Mouse (Mus musculus): Measurements from ENCODE around the gene D630039A03Rik. TPM values are rescaled to one million over a fixed set of nuclear protein-coding genes. Genes with fewer than 3 reads are reported as not detected.

Gene D630039A03Rik
- polyA plus RNA-seq (2015; fragmentation: Nextera tagmentation; extraction: Ambion mirVana), result 11.9 and 13.8 TPM in 2 replicates

DNA sequence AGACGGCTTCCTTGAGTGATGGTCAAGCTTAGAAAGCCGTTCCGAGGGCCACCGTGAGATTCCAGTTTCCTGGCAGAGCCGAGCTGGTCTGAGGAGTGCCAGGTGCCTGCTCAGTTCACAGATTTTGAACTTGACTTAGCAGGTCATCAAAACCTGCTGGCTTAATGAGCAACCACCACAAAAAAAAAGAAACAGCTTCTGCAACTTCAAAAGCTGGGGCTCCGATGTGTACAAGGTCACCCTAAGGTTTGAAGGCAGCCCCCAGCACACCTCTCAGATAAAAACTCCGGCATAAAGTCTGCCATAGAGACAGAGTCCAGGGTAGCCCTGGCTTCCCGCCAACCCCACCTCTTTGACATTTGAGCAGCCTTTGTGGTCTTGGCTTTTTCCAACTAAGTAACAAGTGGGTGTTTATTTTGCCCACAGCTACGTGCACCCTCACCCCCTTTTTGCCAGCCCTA, at the start of gene D630039A03Rik:
TSS of gene D630039A03Rik (minus strand) at position 97 of the 461 bp plus-strand sequence.
- peaks cover 13% of the 10 kb centered on the region; the same call in 1 of the 2 replicates for H3K4me1 ChIP-seq (ENCODE audit: control insufficient read depth, insufficient read depth, low read length)
- peak within 1 kb of the TSS; percentile 92 for H3K27ac ChIP-seq (ENCODE audit: low read length)
- H3K9me3 ChIP-seq (replicated peaks; ENCODE audit: control insufficient read depth, low read length), result no peaks in the 10 kb centered on the region
- peak within 1 kb of the TSS; percentile 45 for H3K4me3 ChIP-seq (replicated peaks; ENCODE audit: low read length)
- H3K9ac ChIP-seq (ENCODE audit: low read length), result peak within 1 kb of the TSS; percentile 72
- WGBS, result 11% methylated on average over 9 of the region's 9 CpGs
- H3K36me3 ChIP-seq (ENCODE audit: control insufficient read depth, insufficient read depth, low read length), result no peaks in the 10 kb centered on the region
- peak within 1 kb of the TSS; percentile 50 for H3K4me2 ChIP-seq (ENCODE audit: low read depth, low read length)
- peak; percentile 76 for ATAC-seq (ENCODE audit: insufficient read depth, low FRiP score)
- H3K27me3 ChIP-seq (ENCODE audit: control insufficient read depth, insufficient read depth, low read length), result no peaks in the 10 kb centered on the region

DNA sequence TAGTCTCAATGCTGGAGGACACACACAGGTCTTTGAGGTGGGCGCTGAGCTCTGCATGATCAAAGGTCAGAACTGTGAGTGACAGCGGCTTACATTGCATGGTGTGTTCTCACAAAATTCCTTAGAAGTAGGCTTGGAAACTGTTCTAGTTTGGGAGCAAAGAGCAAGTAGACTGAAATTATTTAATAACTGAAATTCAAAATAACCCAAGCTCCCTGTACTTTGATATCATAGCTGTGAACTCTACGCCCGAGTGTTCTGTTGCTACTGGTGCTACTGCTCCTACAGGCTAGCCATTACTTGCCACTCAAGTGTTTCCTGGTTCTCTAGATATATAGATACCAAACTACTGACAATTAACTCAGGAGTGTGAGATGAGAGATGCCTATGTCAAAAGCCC, 49.4 kb upstream of the D630039A03Rik start:
- Histone ChIP-seq H3K4me2 (ENCODE audit: low read depth, low read length) (no peak overlapping the region), H3K27me3 (ENCODE audit: control insufficient read depth, insufficient read depth, low read length) (no peaks in the 10 kb centered on the region), H3K9me3 (replicated peaks; ENCODE audit: control insufficient read depth, low read length) (no peaks in the 10 kb centered on the region), H3K4me1 (ENCODE audit: control insufficient read depth, insufficient read depth, low read length) (no peaks in the 10 kb centered on the region), H3K27ac (ENCODE audit: low read length) (no peak overlapping the region), H3K36me3 (ENCODE audit: control insufficient read depth, insufficient read depth, low read length) (no peaks in the 10 kb centered on the region), H3K4me3 (replicated peaks; ENCODE audit: low read length) (no peak overlapping the region), H3K9ac (ENCODE audit: low read length) (no peak overlapping the region)
- no peak for ATAC-seq (ENCODE audit: insufficient read depth, low FRiP score)
- 88% methylated on average over 4 of the region's 4 CpGs for WGBS

DNA sequence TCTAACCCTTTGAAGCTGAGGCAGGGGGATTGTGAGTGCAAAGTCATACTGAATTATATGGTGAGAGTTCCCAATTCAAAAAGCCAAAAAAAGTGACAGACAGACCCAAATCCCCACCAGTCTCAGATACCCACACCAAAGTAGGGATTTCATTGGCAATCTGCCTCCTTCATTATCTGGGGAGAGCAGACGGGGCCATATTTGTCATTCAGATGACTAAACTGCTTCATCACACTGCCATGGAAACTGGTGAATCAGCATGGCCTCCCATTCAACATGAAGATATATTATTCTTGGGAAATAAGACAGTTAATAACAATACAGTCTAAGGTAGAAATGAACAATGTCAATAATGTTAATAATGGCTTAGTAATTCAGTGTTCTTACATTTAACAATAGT, 48.0 kb upstream of the D630039A03Rik start:
- Histone ChIP-seq H3K36me3 (ENCODE audit: control insufficient read depth, insufficient read depth, low read length) (no peaks in the 10 kb centered on the region), H3K4me2 (ENCODE audit: low read depth, low read length) (no peak overlapping the region), H3K4me3 (replicated peaks; ENCODE audit: low read length) (no peak overlapping the region), H3K9me3 (replicated peaks; ENCODE audit: control insufficient read depth, low read length) (no peaks in the 10 kb centered on the region), H3K27ac (ENCODE audit: low read length) (no peak overlapping the region), H3K27me3 (ENCODE audit: control insufficient read depth, insufficient read depth, low read length) (no peaks in the 10 kb centered on the region), H3K9ac (ENCODE audit: low read length) (no peak overlapping the region), H3K4me1 (ENCODE audit: control insufficient read depth, insufficient read depth, low read length) (no peaks in the 10 kb centered on the region)
- no peak for ATAC-seq (ENCODE audit: insufficient read depth, low FRiP score)
- 40% methylated on average over 1 of the region's 1 CpGs for WGBS

DNA sequence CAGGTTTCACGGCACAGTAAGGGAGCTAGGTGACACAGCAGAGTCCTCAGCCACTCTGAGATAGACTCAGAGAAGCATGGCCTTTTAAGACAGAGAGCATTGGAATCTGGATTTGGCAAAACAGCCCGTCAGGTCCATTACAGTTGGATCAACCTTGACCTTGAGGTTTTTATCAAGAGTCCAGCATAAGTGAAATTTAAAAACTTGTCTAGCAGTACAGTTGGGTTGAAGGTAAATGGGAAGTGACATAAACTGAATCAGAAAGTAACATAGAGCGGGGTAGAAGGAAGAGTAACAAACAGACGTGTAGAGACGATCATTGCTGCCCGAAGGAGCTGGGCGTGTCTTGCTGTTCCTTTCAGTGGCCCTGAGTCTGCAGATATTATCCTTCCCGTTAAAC, 43.0 kb upstream of the D630039A03Rik start:
- no peak overlapping the region for H3K27ac ChIP-seq (ENCODE audit: low read length)
- 83% methylated on average over 8 of the region's 8 CpGs for WGBS

DNA sequence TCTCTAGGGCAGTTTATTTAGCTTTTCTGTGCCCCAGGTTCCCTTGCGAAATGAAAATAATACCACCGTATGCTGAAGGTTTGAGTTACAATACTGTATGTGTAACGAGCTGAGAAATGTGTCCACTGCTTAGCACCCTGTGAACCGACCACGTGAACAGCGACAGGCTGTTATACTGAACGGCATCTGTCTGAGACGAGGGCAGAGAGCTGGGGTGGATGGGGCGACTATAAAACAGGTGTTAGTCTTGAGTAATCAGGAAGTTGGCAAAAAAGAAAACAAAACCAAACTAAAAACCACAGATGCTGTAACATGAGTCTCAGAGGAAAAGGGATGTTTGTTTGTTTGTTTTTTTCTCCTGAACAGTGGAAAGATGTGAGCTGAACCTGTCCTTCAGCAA, 42.0 kb upstream of the D630039A03Rik start:
- H3K4me1 ChIP-seq (ENCODE audit: control insufficient read depth, insufficient read depth, low read length), result peaks cover 19% of the 10 kb centered on the region; the same call in 1 of the 2 replicates
- H3K36me3 ChIP-seq (ENCODE audit: control insufficient read depth, insufficient read depth, low read length), result no peaks in the 10 kb centered on the region
- no peak overlapping the region for H3K4me2 ChIP-seq (ENCODE audit: low read depth, low read length)
- no peak overlapping the region for H3K9ac ChIP-seq (ENCODE audit: low read length)
- WGBS, result 73% methylated on average over 9 of the region's 9 CpGs
- H3K4me3 ChIP-seq (replicated peaks; ENCODE audit: low read length), result no peak overlapping the region
- ATAC-seq (ENCODE audit: insufficient read depth, low FRiP score), result no peak
- H3K27me3 ChIP-seq (ENCODE audit: control insufficient read depth, insufficient read depth, low read length), result no peaks in the 10 kb centered on the region
- H3K27ac ChIP-seq (ENCODE audit: low read length), result no peak overlapping the region
- no peaks in the 10 kb centered on the region for H3K9me3 ChIP-seq (replicated peaks; ENCODE audit: control insufficient read depth, low read length)

More for the DNA sequence above, 43.0 kb upstream of the D630039A03Rik start:
- ATAC-seq (ENCODE audit: insufficient read depth, low FRiP score), result no peak
- H3K4me3 ChIP-seq (replicated peaks; ENCODE audit: low read length), result no peak overlapping the region
- H3K36me3 ChIP-seq (ENCODE audit: control insufficient read depth, insufficient read depth, low read length), result no peaks in the 10 kb centered on the region
- peaks cover 19% of the 10 kb centered on the region; the same call in 1 of the 2 replicates for H3K4me1 ChIP-seq (ENCODE audit: control insufficient read depth, insufficient read depth, low read length)
- no peak overlapping the region for H3K4me2 ChIP-seq (ENCODE audit: low read depth, low read length)
- no peaks in the 10 kb centered on the region for H3K27me3 ChIP-seq (ENCODE audit: control insufficient read depth, insufficient read depth, low read length)
- H3K9me3 ChIP-seq (replicated peaks; ENCODE audit: control insufficient read depth, low read length), result no peaks in the 10 kb centered on the region
- no peak overlapping the region for H3K9ac ChIP-seq (ENCODE audit: low read length)

DNA sequence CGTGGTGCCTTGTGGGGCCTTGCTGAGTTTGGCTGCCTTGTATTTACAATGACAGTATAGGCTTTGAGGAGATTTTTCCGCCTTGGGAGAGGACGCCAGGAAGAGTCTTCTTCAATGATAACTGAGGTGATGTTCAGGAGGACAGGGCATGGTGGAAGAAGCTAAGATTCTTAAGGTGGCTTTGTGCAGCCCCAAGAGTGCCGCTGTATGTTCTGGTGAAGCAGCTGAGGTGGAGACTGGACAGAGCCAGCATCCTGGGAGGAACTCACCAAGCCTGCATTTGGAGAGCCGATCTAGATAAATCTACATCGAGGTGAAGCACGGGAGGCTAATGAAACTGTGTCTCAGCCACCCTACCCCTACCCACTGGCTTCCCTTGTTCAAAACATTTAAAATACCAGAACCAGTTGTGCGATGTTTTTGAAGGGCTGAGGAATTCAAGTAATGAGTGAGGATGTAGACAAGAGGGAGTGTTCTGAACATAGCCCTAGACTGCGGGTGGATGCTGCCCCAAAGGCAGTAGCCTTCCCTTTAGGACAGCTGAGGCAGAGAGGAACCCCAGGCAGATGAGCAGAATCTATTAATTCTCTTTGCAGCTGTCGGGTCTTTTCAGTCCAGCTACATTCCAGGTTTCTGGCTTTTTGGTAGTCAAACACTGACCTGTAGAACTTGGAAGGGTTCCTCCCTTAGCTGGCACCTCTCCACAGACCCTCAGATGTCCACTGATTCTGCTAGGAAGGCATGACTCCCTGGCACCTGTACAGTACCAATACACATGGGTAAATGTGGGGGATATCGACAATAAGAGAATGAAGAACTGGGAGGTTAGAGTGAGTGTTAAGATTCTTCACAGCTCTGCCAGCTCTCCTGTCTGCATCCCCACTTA, 41.3 kb upstream of the D630039A03Rik start:
- Histone ChIP-seq H3K4me1 (ENCODE audit: control insufficient read depth, insufficient read depth, low read length) (peaks cover 19% of the 10 kb centered on the region; the same call in 1 of the 2 replicates), H3K9ac (ENCODE audit: low read length) (peak overlapping the region; percentile 75), H3K27me3 (ENCODE audit: control insufficient read depth, insufficient read depth, low read length) (no peaks in the 10 kb centered on the region), H3K4me2 (ENCODE audit: low read depth, low read length) (peak overlapping the region; percentile 62), H3K4me3 (replicated peaks; ENCODE audit: low read length) (peak overlapping the region; percentile 75), H3K27ac (ENCODE audit: low read length) (peak overlapping the region; percentile 99), H3K9me3 (replicated peaks; ENCODE audit: control insufficient read depth, low read length) (no peaks in the 10 kb centered on the region), H3K36me3 (ENCODE audit: control insufficient read depth, insufficient read depth, low read length) (no peaks in the 10 kb centered on the region)
- WGBS, result 39% methylated on average over 11 of the region's 11 CpGs
- ATAC-seq (ENCODE audit: insufficient read depth, low FRiP score), result no peak

DNA sequence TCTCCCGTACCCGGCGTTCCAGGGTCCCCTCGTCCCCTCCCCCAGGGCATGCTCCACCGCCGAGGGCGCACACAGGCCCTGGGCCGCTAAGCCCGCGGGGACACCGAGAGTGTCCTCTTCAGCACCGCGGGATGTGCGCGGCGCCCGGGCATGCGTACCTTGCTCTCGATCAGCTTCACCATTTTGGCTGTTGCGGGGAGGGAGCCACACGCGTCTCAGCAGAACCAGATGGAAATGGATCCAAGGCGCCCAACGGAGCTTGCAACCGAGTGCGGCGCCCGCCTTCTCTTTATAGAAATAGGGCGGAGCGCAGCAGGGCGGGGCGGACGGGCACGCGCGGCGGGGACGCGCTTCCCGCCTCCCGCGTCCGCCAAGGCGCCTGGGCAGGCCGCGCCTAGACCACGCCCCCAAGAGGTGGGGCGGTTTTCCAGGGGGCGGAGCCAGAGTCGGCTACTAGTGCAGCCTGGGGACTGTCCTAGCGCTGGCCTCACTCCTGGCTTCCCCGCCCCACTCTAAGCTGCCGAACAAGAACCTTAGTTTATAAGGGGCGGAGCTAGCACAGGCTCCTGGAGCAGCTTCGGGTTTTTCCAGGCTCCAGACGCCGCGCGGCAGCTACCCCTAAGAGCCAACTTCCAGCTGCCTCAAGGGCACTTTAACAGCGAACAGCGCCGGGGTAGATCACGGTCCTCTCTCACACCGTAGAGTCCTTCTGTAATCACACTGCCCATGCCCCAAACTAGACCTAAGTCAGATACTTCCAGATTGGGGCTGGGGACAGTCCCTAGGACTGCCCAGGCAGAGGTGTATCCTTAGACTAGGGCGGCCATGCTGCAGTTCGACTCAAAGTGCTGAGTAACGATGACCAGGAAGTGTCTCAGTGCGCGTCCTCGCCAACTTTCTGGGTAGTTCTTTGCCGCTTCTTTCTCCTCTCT, 40.2 kb upstream of the D630039A03Rik start, which contains the start of gene Txn1:
TSS of gene Txn1 (minus strand) at position 383 of the 932 bp plus-strand sequence.
- Histone ChIP-seq H3K9ac (ENCODE audit: low read length) (peak within 1 kb of the TSS; percentile 85), H3K27ac (ENCODE audit: low read length) (peak within 1 kb of the TSS; percentile 99), H3K4me3 (replicated peaks; ENCODE audit: low read length) (peak within 1 kb of the TSS; percentile 75), H3K36me3 (ENCODE audit: control insufficient read depth, insufficient read depth, low read length) (peaks cover 9% of the 10 kb centered on the region), H3K9me3 (replicated peaks; ENCODE audit: control insufficient read depth, low read length) (0 out of 2 replicates have a peak, but pooled peaks cover 4% of the 10 kb centered on the region), H3K4me1 (ENCODE audit: control insufficient read depth, insufficient read depth, low read length) (peaks cover 19% of the 10 kb centered on the region; the same call in 1 of the 2 replicates), H3K27me3 (ENCODE audit: control insufficient read depth, insufficient read depth, low read length) (no peaks in the 10 kb centered on the region), H3K4me2 (ENCODE audit: low read depth, low read length) (peak within 1 kb of the TSS; percentile 62)
- ATAC-seq (ENCODE audit: insufficient read depth, low FRiP score), result peak; percentile 97
- under 1% methylated on average over 71 of the region's 71 CpGs for WGBS

DNA sequence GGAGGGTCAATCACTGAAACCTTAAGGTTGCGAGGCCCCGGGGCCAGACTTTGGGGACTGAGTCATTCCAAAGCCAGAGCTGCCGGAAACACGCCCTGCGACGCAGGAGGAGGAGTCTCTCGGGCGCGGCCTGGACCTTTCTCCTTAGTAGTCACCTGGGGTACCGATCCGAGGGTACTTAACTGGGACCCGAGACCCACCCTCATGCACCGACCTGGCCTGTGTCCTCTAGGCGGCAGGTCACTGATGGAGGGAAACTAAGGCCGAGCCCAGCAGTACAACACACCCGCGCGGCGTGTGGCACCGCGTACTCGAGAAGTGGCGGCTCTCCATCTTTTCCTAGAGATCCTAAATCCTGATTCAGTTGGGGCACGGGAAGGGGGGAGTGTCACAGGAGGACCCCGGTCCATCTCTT, 39.5 kb upstream of the D630039A03Rik start:
- peak overlapping the region; percentile 59 for H3K4me2 ChIP-seq (ENCODE audit: low read depth, low read length)
- H3K4me1 ChIP-seq (ENCODE audit: control insufficient read depth, insufficient read depth, low read length), result peaks cover 19% of the 10 kb centered on the region; the same call in 1 of the 2 replicates
- H3K36me3 ChIP-seq (ENCODE audit: control insufficient read depth, insufficient read depth, low read length), result peaks cover 16% of the 10 kb centered on the region
- WGBS, result under 1% methylated on average over 25 of the region's 25 CpGs
- peak; percentile 3; the same call in 1 of the 2 replicates for ATAC-seq (ENCODE audit: insufficient read depth, low FRiP score)
- H3K9me3 ChIP-seq (replicated peaks; ENCODE audit: control insufficient read depth, low read length), result 0 out of 2 replicates have a peak, but pooled peaks cover 4% of the 10 kb centered on the region
- H3K9ac ChIP-seq (ENCODE audit: low read length), result peak overlapping the region; percentile 85
- peak overlapping the region; percentile 75 for H3K4me3 ChIP-seq (replicated peaks; ENCODE audit: low read length)
- peak overlapping the region; percentile 93 for H3K27ac ChIP-seq (ENCODE audit: low read length)
- no peaks in the 10 kb centered on the region for H3K27me3 ChIP-seq (ENCODE audit: control insufficient read depth, insufficient read depth, low read length)

All from stomach, embryonic 16.5 days (tissue).